Mouse (Mus musculus) right cerebral cortex, postnatal 10 days (tissue): ENCODE measurements around the gene Gm49369.
"Not testable (repeated sequence)": the region's sequence is repeated elsewhere in the genome, so short reads cannot be mapped to it uniquely, and the experiment has no call there.

ENCODE experiments used
- DNase-seq, 2 experiments: peaks; one replicate each; pipeline ENCODE4 v3.0.0; 2021; ENCODE audit warnings: low spot score in 2 of 2

Gene Gm49369

DNA sequence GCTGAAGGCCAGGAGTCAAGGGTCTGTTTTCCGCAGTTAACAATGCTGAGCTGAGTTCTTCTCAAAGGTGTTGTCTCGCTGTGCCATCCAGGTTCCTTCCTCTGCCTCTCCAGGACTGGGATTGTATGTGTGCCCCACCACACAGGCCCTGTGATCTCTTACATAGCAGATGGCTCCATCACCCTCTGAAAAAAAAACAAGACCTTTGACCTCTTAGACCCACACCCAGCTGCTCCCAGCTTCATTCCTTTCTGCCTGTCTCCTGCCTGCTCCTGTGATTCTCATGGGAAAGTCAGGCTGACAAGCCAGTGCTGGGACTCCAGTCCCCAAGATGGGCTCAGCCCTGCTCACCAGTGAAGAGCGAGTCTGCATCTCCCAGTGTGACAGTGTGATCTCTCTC is 54.0 kb downstream of the Gm49369 start:
- DNase-seq = no peak

DNA sequence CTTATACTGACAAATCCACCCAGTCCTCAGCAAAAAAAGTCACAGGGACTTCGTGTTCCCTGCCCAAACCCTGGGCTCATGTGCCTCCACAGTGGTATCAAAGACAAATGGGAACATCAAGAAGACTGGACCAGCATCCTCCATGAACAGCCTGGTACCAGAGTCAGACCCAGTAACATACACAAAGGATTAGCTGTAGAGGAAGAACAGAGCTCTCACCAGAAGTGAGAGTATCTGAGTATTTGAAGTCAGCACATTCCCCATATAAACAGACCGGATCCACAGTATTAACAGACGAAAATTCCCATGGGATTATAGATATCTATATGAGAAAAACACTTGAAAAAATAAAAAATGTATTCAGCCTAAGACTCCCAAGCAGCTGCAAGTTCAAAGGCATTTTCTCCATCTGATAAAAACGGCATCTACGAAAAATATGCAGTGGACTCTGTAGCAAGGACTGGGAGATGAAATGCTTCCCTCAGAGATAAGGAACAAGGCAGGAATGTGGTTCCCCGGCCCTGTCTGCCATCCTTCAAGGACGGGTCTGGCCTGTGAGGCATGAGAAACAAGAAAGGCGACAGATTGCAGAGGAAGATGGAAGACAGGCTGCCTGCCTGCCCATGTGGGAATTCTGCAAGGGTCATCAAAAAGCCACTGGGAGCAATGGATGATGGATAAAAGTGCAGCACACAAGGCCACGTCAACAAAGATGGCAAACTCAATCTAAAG is 55.6 kb downstream of the Gm49369 start:
- no peak for DNase-seq

DNA sequence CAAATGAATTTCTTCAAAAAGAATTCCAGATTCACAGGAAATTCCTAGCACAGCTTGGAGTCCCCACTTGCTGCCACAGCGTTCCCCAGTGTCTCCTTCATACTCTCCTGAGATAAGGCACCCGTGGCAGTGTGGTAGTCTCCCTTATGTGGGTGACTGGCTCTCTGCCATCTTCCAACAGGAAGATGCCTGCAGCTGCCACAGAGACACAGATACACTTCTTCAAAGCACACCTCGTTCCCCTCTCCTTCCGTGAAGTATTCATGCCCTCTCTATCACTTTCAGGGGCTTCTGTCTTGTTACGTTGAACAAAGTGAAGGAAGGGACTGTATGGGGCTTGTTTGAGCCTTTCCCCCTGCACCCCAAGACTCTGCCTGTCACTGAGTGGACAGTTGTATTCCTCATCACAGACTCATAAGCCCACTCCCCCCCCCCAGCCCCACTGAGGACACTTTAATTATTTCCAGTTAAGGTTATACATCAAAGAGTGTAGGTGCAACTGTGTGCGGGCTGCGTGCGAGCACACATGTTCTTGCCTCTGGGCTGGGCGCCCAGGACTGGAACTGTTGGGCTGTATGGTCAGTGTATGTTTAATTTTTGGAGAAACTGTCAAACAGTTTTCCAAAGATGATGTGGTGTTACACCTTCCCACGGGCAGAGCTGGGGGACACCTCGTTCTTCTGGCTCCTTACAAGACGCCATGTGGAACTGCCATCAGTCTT is 58.9 kb downstream of the Gm49369 start:
- no peak for DNase-seq

DNA sequence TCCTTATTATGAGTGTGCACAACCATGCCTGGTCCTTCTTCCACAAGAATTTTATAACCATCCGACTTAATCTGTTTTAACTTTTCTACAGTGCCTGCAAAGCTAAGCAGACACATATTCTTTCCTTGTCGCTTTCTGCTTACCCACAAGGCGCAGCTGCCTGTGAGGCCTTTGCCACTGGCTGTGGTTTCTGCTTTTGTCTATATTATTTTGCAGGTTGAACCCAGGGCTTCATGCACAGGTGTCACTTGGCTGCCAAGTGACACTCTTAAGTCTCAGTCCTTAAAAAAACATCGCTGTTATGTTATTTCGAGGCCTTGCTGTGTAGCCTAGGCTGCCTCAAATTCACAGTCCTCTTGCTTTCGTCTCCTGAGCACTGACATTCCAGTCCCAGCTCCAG is 59.8 kb downstream of the Gm49369 start:
- no peak for DNase-seq

DNA sequence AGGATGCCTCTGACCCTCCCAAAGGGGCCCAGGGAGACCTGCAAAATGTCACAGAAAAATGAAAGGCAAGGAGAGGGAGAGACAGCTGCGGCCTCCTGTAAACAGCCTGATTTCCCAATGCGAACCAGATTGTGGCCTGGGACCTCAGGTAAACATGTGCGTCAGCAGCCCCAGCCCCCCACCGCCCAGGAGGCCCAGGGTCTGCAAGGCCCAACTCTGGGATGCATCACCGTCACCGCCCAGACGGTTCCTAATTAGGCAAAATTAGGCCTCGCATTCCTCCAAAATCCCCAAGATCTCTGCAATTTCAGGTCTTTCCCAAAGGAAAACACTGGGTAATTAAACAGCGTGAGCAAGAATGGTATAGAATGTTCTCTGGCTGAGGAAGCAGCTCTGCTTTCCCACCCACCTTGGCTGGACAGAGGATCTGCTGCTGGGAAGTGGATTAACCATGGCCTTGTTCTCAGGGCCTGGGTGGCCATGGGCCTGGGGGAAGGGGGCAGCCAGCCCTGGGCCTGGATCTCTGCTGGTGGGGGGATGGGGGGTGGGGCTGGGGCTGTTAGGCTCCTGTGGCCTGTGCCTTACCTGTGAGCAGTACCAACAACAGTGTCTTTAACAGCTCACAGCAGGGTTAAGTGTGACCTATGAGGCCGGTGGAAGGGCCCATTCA is 60.7 kb downstream of the Gm49369 start:
- DNase-seq = not testable (repeated sequence)
